Comparison of ENCODE assay signal across 13 mouse cellular contexts in genomic region chr2:51237451-51237850, GRCm38 (mm10).
DNase-seq lines count a peak whose midpoint lies in the region; ATAC-seq and TF ChIP-seq lines count a peak whose summit lies in the region.
"Had no signal": no experiment of that assay in that cellular context is flagged by ENCODE, and none has a peak within 500 bp of the region (broad histone marks: within the 10 kb centered on the region; RNA-seq: fewer than 3 reads in every experiment).

No protein-coding gene starts in this region.

- no peaks in the 10 kb centered on the region for H3K4me1 ChIP-seq in heart, embryonic 10.5 days
- H3K4me1 ChIP-seq in stomach, embryonic 14.5 days (ENCODE audit: control insufficient read depth, insufficient read depth, low read length) = peaks cover 6% of the 10 kb centered on the region
- H3K4me1 ChIP-seq in stomach, postnatal 0 days (replicated peaks; ENCODE audit: control insufficient read depth, insufficient read depth) = no peaks in the 10 kb centered on the region
- H3K4me1 ChIP-seq in midbrain, embryonic 15.5 days = peaks cover 12% of the 10 kb centered on the region; the same call in 1 of the 2 replicates

- H3K9ac ChIP-seq in stomach, embryonic 14.5 days (replicated peaks; ENCODE audit: low read depth, low read length) = no peak overlapping the region
- H3K9ac ChIP-seq in stomach, postnatal 0 days (ENCODE audit: low read length) = no peak overlapping the region
- H3K9ac ChIP-seq in midbrain, embryonic 15.5 days = no peak overlapping the region
- H3K9ac ChIP-seq: liver, postnatal 0 days; neural tube, embryonic 15.5 days had no signal

- H3K9me3 ChIP-seq in heart, embryonic 10.5 days = no peaks in the 10 kb centered on the region
- H3K9me3 ChIP-seq in stomach, embryonic 14.5 days (ENCODE audit: control insufficient read depth, low read depth, low read length) = no peaks in the 10 kb centered on the region
- H3K9me3 ChIP-seq in stomach, postnatal 0 days (ENCODE audit: control insufficient read depth, low read length) = no peaks in the 10 kb centered on the region
- no peaks in the 10 kb centered on the region for H3K9me3 ChIP-seq in midbrain, embryonic 15.5 days
- H3K9me3 ChIP-seq: neural tube, embryonic 15.5 days had no signal

- no peak overlapping the region for H3K4me3 ChIP-seq in heart, embryonic 10.5 days
- H3K4me3 ChIP-seq in stomach, embryonic 14.5 days (ENCODE audit: low read depth, low read length) = no peak overlapping the region
- no peak overlapping the region for H3K4me3 ChIP-seq in stomach, postnatal 0 days (ENCODE audit: low read depth, low read length)
- H3K4me3 ChIP-seq in midbrain, embryonic 15.5 days = no peak overlapping the region
- H3K4me3 ChIP-seq: neural tube, embryonic 15.5 days had no signal

- TF ChIP-seq EP300 in stomach, postnatal 0 days (optimal IDR thresholded peaks at IDR 0.05) = no peak

- no peak overlapping the region for H3K4me2 ChIP-seq in stomach, embryonic 14.5 days (replicated peaks; ENCODE audit: low read depth, low read length)
- H3K4me2 ChIP-seq in stomach, postnatal 0 days (replicated peaks; ENCODE audit: low read depth) = no peak overlapping the region
- H3K4me2 ChIP-seq in midbrain, embryonic 15.5 days = no peak overlapping the region

- H3K27me3 ChIP-seq in heart, embryonic 10.5 days (ENCODE audit: insufficient read depth, poor library complexity, severe bottlenecking) = no peaks in the 10 kb centered on the region
- H3K27me3 ChIP-seq in stomach, embryonic 14.5 days (ENCODE audit: control insufficient read depth, insufficient read depth, low read length) = no peaks in the 10 kb centered on the region
- H3K27me3 ChIP-seq in stomach, postnatal 0 days (ENCODE audit: control insufficient read depth, insufficient read depth, low read length) = no peaks in the 10 kb centered on the region
- no peaks in the 10 kb centered on the region for H3K27me3 ChIP-seq in midbrain, embryonic 15.5 days (replicated peaks)
- H3K27me3 ChIP-seq: neural tube, embryonic 15.5 days had no signal

- H3K27ac ChIP-seq in heart, embryonic 10.5 days = no peak overlapping the region
- peak overlapping the region; percentile 39; the same call in 1 of the 2 replicates for H3K27ac ChIP-seq in stomach, embryonic 14.5 days (ENCODE audit: low read length)
- no peak overlapping the region for H3K27ac ChIP-seq in stomach, postnatal 0 days (replicated peaks)
- H3K27ac ChIP-seq in midbrain, embryonic 15.5 days = no peak overlapping the region
- H3K27ac ChIP-seq: neural tube, embryonic 15.5 days had no signal

- peak; percentile 3 to 12 for DNase-seq in heart, adult 9 months (ENCODE audit: low spot score in 2 of 2)
- DNase-seq in heart, embryonic 10.5 days (ENCODE audit: low spot score) = no peak
- DNase-seq in stomach, postnatal 0 days (ENCODE audit: low spot score) = no peak
- peak; percentile 14 for DNase-seq in heart, postnatal 4 days
- peak; percentile 9 to 40 for DNase-seq in lung, postnatal 4 days
- DNase-seq in adrenal gland, postnatal 36 days = no peak
- DNase-seq: cerebellum, adult 18-20 months; embryo, embryonic 11 days; liver, postnatal 0 days; thymus, postnatal 36 days had no signal

- H3K36me3 ChIP-seq in heart, embryonic 10.5 days = no peaks in the 10 kb centered on the region
- H3K36me3 ChIP-seq in stomach, embryonic 14.5 days (ENCODE audit: control insufficient read depth, insufficient read depth, low read length) = no peaks in the 10 kb centered on the region
- no peaks in the 10 kb centered on the region for H3K36me3 ChIP-seq in stomach, postnatal 0 days (ENCODE audit: control insufficient read depth, insufficient read depth, low read length)
- H3K36me3 ChIP-seq in midbrain, embryonic 15.5 days (replicated peaks) = no peaks in the 10 kb centered on the region
- H3K36me3 ChIP-seq: neural tube, embryonic 15.5 days had no signal

- 80% methylated on average over 10 of the region's 10 CpGs for WGBS in heart, embryonic 10.5 days
- 60% methylated on average over 10 of the region's 10 CpGs for WGBS in stomach, embryonic 14.5 days
- 47% methylated on average over 10 of the region's 10 CpGs for WGBS in stomach, postnatal 0 days
- 79% methylated on average over 10 of the region's 10 CpGs for WGBS in midbrain, embryonic 15.5 days

- no peak for ATAC-seq in stomach, embryonic 14.5 days (ENCODE audit: insufficient number of reproducible peaks, insufficient read depth, low FRiP score, low read depth)
- ATAC-seq in stomach, postnatal 0 days (ENCODE audit: low FRiP score, low TSS enrichment) = no peak
- ATAC-seq in midbrain, embryonic 15.5 days (replicated peaks) = no peak

- TF ChIP-seq CTCF in stomach, postnatal 0 days (IDR thresholded peaks at IDR 0.05; ENCODE audit: low read depth) = no peak

Comparison
In these comparisons a context has a peak if more than half of its experiments do, and no peak if none do; other contexts are left out.
1. DNase-seq: peak in heart, adult 9 months (2 of 2), heart, postnatal 4 days (single experiment) and lung, postnatal 4 days (2 of 2); none in heart, embryonic 10.5 days (single experiment), stomach, postnatal 0 days (single experiment) and adrenal gland, postnatal 36 days (0 of 2).